Mouse (Mus musculus) ovary, postnatal 14 days (tissue): Measurements from ENCODE around the gene Mapkap1.
"Not testable (repeated sequence)": the region's sequence is repeated elsewhere in the genome, so short reads cannot be mapped to it uniquely, and the experiment has no call there.

ENCODE experiments used
- DNase-seq: peaks from one replicate; pipeline ENCODE4 v3.0.0; 2022; ENCODE audit warnings: low spot score

The Mapkap1 gene

DNA sequence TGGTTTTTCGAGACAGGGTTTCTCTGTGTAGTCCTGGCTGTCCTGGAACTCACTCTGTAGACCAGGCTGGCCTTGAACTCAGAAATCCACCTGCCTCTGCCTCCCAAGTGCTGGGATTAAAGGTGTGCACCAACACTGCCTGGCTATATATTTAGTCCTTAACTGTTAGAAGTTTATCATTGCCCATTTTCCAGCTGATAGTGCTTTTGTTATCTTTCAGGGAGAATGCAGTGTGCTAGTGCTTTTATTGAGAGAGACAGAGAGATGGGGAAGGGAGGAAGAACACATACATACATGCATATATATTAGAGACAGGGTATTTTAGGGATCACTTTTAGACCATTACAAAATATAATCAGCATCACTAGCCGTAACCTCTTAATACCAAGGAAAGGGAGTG lies 26.3 kb downstream of the Mapkap1 start:
- not testable (repeated sequence) for DNase-seq

DNA sequence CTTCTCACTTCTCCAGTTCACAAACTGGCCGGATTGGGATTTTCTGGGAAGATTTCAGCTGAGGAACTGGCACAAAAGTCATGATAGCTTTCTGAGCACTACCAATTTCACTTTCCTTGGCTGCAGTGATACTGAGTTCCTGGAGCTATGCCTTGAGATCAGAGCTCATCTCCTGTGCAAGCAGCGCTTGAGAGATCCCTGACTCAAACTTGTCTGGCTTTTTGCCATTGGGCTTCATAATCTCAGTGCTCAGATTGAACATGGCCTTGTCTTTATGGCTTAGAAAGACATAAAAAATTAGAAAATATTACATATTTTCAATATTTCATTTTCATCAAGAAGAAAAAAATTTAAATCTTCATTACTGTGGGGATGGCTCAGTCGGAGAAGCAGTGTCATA lies 29.8 kb downstream of the Mapkap1 start:
- DNase-seq, result no peak

DNA sequence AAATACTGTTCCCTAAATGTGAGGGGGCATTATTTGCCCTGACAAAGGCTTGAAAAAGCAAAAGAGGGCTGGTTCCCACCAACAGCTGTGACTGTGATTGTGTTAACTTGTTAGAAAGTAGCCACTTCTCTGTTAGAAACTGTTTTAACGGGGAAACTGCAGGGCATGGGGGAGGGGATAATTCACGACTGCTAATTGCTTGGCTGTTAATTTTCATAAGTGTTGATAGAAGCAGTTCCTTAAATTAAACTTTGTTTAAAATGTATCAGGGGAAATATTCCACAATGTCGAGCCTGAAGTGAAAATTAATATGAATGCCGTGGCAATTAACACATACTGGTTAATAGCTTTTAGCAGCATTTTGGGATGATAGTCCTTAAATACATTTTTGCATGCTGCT lies 42.2 kb downstream of the Mapkap1 start:
- DNase-seq, result no peak

DNA sequence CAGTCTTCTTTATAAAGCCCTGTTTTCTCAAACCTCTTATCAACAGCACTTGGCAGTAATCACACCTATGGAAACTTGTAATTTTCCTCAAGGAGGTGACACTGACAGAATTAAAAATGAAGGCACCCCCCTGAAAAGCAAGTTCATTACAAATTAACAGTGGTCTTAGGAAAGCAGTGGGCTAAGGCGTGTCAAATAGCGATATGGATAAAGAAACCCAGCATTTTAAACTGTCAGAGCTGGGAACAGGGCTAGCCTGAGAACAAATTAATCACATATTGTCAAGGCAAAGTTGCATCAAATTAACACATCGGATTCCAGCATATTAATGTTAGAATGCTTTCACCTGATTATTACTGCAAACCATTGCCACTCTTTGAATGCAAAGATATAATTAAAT lies 55.9 kb downstream of the Mapkap1 start:
- no peak for DNase-seq

DNA sequence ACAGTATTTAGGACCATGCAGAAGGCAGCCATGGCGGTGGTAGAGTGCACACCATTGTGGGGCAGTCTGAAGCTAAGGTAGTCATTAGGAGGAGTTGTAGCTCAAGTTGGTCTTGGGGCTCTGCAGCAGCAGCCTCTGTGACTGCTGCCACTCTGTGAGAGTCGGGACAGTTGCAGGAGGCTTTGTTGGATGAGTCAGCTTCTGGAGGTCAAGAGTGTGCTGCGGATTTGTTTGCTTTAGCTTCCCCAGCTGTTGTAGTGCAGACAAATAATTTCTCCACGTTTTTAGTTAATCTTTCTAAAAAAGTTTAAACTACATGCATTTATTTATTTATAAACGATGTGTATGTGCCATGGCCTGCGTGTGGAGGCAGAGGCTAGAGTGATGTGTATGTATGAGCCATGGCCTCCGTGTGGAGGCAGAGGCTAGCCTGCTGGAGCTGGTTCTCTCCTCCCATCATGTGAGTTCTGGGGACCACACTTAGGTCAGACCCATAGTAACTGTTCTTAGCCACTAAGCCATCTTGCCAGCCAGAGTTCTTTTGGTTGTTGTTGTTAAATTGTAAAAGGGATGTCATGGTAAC lies 62.1 kb downstream of the Mapkap1 start:
- no peak for DNase-seq

DNA sequence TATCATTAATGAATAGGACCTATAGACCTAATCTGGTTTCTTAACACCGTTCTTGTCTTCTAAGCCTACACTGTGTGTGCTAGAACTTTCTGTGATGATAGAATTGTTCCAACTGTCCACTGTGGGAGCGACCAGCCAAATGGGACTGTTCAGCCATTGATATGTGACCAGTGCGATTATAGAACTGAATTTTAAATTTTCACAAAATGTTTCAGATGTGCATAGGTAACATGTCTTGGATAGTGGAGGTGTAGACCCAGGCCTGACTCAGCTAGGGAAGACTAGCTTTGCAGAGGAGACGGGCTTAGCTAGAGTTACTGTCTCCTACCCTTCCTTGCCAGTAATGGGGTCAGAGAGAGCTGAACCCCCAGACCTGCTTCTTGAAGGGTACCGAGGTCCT lies 62.8 kb downstream of the Mapkap1 start:
- no peak for DNase-seq

DNA sequence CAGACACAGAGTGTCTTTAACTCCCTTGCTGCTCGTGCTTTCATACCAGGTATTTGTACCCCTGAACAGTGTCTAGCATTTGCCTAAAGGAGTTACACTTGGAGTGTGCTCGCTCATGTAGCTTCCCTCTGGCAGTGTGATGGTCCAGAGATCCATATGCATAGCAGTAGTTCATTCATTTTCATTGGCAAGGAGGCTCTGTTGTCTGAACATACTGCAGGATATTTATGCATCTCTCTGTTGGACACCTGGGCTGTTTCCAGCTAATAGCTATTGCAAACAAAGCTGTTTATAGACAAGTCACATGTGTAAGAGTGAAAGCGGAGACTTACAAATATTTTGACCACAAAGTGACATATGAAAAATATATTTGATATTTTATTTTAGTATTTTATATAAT lies 67.2 kb downstream of the Mapkap1 start:
- no peak for DNase-seq

DNA sequence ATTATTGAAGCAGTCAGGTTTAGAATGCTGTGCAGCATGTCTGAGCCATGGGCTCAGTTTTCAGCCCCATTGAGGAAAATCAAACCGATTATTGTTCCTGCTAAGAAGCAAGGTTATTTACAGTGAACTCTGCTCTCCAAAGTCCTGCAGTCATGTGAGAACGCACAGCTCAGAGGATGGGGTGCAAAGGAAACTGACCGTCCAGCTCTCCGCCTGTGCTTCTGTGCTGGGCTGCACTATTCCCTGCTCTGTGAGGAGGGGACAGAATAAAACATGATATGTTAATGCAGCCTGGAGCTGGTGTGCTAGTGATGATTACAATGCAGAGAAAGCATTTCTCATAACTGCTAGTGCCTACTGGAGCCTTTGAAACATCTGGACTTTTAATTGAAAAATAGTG lies 74.8 kb downstream of the Mapkap1 start:
- no peak for DNase-seq

DNA sequence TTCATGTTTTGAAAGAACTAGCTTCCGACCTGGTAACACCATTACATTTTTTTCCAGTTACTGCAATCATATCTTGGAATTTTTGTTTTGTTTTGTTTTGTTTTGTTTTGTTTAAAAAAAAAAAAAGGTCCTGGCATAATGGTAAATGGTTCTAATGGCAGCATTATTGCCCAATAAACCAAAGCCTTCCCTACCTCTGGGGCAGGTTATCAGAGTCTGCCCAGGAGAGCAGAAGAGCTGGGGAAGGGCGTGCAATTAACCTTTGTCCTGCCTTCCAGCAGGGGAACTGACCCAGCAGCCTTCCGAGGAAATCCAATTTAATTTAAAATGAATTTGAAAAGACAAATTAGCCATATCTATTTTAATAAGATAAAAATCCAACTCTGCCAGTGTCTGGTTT lies 75.5 kb downstream of the Mapkap1 start:
- DNase-seq, result no peak

DNA sequence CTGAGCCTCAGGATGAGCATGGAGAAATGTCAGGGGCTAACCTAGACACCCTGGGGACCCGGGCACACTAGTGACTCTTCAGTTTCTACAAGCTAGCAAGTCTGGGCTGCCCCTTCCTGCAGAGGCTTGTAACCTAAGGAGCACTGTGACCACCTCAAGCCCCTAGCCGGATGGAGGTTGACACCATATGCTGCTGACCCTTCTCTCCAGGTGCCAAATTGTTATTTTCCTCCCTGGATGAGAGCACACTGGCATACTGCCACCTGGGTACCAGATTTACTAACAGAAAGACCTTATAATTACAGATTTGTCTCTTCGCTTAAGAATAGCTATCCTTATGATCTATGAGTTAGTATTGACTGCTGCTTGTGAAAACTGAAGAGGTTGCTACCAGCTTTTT lies 76.0 kb downstream of the Mapkap1 start:
- no peak for DNase-seq

DNA sequence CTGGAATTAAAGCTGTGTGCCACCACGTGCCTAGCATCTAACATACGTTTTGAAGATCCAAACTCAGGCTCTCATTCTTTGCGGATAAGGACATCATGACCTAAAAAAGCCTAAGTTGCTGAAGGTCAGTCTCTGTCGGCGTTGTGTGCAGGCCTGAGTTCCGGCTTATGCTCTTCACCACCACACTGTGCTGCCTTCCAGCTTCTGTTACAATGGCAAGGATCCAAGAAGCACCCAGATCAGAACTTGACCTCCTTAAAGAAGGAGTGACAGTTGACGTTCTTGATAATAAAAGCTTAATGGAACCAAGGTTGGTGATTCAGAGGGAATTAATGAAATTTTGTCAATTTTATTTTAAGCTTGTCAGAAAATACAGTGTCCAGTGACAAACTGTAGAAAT lies 80.7 kb downstream of the Mapkap1 start:
- no peak for DNase-seq

DNA sequence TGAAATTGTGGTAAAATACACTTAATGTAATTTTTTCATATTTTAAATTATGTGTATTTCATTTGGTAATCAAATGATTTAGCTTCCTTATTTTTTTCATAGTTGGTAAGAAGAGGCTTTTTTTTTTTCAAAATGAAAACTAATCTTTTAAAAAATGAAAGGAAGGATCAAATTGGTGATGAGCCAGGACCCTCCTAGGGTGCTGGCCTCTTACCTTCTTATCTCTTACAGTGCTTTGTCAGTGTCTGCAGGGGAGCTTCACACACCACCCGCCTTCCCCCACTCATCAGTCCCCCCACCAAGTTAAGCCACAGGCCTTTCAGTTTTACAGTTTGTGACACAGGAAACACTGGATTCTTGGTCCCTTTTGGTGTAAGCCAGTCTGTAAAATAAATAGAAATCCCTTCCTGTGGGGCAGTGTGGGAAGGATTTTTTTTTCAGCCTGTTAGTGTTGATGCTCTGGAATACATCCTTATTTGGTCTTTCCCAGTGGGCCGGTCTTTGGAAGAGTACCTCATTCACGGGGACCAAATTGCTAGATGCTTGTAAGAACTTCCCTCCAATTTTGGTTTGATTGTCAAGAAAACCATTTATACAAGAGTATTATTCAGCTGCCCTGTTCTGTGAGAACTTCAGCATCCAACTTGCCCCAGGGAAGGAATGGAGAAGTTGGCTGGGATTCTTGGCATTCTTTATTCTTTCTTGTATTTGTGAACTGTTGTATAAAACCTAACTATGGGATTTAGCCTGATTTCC lies 97.6 kb downstream of the Mapkap1 start:
- DNase-seq, result no peak

DNA sequence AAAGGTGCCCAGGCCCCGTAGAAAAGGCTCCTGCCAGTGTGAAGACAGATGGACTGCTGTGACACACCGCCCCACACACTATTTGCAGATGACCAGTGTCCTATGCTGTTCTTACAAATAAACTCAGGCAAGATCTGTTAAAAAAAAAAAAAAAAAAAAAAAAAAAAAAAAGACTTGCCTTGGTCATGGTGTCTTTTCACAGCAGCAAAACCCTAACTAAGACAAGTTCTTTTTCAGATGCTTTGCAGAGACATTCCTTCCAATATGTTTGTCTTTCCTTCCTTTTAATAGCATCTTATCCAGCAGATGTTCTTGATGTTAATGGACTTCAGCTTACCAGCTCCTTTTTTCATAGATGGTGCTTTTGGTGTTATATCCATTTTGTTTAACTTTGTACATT lies 99.6 kb downstream of the Mapkap1 start:
- not testable (repeated sequence) for DNase-seq

DNA sequence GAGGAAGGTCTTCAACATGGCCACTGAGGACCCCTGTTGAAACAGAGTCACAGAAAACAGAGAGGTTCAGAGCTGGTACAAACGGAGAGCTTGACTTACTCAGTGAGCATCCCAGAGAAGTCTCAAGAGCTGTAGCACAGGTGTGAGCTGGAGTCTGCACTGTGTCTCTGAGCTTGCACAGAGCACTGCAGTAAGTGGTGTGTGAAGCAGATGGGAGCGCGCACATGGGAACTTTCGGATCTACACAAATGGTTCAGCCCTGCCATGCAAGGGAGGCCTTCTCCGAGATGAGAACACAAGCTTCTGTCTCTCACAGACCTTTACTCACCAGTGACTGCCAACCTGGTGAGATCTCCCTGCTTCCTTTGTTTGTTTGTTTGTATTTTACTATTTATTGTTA lies 103.3 kb downstream of the Mapkap1 start:
- no peak for DNase-seq

DNA sequence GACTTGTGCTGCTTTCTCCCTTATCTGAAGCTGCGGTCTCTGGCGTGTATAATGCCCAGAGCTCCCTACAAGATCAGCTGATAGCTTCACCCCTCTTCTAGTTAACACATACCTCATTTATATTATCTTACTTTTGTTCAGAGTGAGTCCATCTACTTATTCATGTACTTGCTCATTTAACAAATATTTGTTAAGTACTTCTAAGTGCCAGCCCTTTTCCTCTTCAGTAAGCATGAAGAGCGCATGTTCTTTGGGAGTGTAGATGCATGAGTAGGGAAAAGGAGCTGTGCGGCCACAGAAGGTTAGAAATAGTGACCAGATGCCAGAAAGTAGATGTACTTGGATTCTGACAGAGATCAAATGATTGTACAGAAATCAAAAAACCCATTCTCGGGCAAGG lies 108.7 kb downstream of the Mapkap1 start:
- no peak for DNase-seq

DNA sequence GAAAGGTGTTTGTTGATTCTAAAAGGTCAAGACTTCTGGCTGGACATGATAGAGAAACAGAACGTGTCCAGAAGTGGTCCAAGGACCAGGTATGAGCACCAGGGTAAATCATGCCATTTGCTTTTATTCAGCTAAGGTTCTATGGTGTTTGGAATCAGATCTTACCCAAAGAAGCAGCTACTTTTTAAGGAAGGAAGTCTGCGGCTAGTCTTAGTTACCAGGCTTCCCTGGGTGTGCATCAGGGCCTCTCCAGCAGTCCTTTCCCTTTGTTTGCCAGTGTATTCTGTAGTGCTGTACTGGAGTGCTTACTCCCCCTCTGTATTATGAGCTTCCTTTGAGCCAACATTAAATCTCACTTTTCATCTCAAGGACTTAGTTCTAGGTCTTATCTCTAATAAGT lies 111.5 kb downstream of the Mapkap1 start:
- no peak for DNase-seq

DNA sequence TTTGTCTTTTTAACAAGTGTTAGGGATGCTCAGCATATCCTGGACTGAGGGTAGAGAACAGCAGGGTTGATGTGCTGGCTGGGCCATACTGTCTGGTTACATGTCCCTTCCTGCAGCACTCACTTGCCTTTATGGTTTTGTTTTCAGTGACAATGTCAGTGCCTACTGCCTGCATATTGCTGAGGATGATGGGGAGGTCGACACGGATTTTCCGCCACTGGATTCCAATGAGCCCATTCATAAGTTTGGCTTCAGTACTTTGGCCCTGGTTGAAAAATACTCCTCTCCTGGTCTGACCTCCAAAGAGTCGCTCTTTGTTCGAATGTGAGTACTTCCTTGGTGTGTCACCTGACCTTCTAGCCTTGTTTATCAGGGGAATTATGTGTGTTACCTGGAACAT lies 112.0 kb downstream of the Mapkap1 start:
- DNase-seq, result no peak

DNA sequence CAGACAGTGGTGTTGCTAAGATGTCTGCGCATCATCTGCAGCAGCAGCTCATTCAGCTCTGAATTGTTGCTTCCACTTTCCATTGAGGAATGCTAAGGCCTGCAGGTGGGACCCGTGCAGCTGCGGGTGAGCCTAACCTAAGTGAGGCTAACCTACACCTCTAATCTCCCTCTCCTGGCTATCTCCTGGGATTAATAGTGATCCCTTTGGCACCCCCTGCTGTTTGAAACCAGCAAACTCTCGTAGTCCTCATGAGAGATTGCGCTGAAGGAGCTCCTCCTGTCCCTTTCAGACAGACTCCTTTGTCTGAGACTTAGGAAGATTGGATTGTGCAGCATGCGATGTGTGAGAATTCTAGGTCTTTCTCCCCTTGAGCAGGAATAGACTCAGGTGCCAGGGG lies 113.0 kb downstream of the Mapkap1 start:
- DNase-seq, result peak; percentile 26

DNA sequence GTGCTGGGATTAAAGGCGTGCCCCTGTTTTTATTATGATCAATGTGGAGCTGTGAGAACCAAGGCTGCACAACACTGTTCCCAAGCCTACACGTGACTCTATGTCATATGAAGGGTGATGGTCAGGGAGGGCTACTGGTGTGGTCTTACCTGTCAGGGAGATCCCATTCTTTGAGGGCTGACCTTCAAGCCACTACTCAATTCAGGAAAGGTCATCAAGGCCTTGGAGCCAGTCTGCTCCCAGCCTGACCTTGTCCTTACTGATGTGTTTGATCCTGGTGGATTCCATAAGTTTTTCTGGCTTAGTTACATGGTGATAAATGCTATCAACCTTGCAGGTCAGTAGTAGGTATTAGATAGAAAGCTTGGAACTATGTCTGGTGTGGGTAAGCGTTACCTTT lies 114.8 kb downstream of the Mapkap1 start:
- DNase-seq, result no peak

DNA sequence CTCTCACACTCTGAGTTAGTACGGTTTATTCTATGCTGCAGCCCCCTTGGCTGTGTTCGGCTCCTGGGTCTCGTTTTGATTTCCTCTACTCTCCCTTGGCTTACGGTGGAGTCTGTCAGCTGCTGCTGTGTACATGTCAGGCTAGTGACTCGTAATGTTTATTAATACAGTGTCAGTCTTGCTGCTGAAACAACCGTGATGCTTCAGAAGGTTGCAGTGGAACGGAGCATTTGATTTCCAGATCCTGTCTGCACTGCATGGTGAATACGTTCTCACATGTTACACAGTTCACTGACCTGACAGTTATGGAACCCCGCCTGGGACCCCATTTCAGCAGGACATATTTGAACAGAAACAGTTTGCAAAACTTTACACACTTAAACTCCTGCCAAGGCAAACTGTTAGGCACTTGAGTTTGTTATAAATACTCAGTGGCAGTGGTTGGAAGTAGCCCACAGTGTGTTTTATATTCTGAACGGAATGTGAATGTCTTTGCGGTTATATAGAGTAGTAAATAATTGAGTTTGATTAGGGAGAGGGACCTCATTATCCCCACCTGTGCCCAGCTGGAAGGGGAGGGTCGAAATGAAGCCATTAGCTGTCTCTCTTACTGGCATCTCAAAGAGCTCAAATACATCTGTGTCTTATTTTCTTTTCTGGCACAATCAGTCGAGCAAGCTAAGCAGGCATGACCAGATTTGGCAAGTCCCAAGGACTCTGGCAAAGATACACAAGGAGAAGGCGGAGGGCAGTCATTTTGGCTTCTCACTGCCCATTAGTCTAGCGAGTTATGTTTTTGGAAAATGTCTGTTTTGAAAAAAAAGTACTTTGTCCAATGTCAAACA lies 120.2 kb downstream of the Mapkap1 start:
- no peak for DNase-seq

DNA sequence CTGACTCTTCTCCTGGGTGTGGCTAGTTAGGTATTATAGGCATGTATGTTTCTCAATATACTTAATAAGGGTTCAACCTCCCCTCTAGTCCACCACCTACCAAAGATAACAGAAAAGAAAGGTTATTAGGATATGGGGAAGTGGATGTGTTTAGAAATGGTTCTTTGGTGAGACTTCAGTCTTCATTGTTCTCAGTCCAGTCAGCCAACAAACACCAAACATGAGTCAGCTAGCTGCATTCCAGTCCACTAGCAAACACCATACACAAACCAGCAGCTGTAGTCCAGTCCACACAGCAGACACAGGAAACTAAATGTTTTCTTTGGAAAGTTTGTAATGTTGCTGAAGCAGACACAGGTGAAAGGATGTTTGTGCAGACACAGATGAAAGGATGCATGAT lies 121.9 kb downstream of the Mapkap1 start:
- no peak for DNase-seq

DNA sequence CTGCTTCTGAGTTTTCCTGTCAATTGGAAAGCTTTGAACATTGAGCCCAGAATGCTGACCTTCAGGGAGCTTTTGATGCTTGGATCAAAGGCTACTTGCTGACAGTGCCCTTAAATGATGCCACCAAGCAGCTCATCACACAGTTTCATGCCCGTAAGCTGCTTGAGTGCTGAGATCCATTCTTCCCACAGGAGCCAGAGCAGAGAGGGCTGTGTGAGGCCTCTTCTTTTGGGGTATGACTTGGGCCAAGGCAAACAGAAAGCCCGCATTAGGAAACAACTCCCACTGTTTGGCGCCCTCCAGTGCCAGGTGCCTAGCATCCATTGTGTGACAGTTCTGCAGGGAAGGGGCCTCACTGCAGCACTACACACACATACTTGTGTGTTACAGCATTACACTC lies 123.5 kb downstream of the Mapkap1 start:
- no peak for DNase-seq

DNA sequence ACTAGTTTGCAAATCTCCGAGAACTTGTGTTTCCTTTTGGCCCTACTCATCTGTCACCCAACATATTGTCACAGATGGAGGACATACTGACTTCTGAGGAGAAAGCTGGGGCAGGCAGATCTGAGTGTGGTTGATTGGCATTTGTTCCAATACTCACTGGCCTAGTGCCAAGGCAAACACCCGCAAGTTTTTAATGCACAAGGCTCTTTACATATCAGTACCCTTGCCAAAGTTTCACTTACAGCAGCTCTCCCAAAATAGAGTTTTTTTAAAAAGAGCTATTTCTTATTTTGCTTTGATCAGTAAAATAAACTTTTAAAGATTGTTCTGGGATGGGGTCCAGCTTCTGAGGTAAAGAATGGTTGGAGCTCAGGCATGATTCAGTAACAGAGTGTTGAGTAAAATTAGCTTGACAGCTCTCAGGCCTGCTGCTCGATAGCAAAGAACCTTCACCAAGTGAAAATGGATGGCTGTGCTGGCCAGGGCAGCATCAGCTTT lies 125.3 kb downstream of the Mapkap1 start:
- no peak for DNase-seq
